Mouse (Mus musculus) heart, adult 2 months (tissue): ENCODE measurements at regions not wholly inside any gene's neighbourhood (a gene's known extent, or its start where the extent isn't known, plus 50 kb on each side); places are given as distances from the start of the nearest gene placed in this dataset.
A peak's percentile ranks its signal among the peaks of the same experiment; 100 is the strongest.

Source experiments
- DNase-seq, 2 experiments: peaks; one replicate each; pipeline ENCODE4 v3.0.0; 2021
- H3K27ac ChIP-seq: fragments of 200-600 bp; 2 replicates; pipeline ENCODE4 v1.8.1; 2022
- H3K27me3 ChIP-seq: fragments of 200-500 bp; 2 replicates; pipeline ENCODE4 v1.6.1; 2012; ENCODE audit warnings: mild to moderate bottlenecking, low read length, inconsistent platforms, mixed read lengths; ENCODE audit not compliant: control insufficient read depth, insufficient read depth
- H3K36me3 ChIP-seq: fragments of 200-500 bp; 2 replicates; pipeline ENCODE4 v1.6.1; 2012; ENCODE audit warnings: low read length, inconsistent platforms; ENCODE audit not compliant: control insufficient read depth, insufficient read depth
- H3K4me1 ChIP-seq: fragments of 200-500 bp; 2 replicates; pipeline ENCODE4 v1.6.1; 2011; ENCODE audit warnings: low read length; ENCODE audit not compliant: control insufficient read depth, insufficient read depth
- H3K4me3 ChIP-seq: fragments of 200-600 bp; 2 replicates; pipeline ENCODE4 v1.8.1; 2022
- H3K79me2 ChIP-seq: fragments of 200-500 bp; replicated peaks from 2 replicates; pipeline ENCODE4 v1.6.1; 2012; ENCODE audit warnings: mild to moderate bottlenecking, inconsistent platforms, low read length, moderate library complexity, mixed read lengths; ENCODE audit not compliant: control insufficient read depth, insufficient read depth
- H3K9ac ChIP-seq: fragments of 200-500 bp; 2 replicates; pipeline ENCODE4 v1.6.1; 2012; ENCODE audit warnings: low read depth, mild to moderate bottlenecking, control low read depth, inconsistent platforms, low read length, mixed read lengths
- CTCF ChIP-seq: fragments of 200-600 bp; IDR thresholded peaks from 2 replicates; pipeline ENCODE4 v1.8.1; 2022; ENCODE audit warnings: antibody characterized with exemption, mild to moderate bottlenecking, moderate library complexity
- EP300 ChIP-seq: fragments of 200-500 bp; IDR thresholded peaks from 2 replicates; pipeline ENCODE4 v1.6.1; 2011; ENCODE audit warnings: low read depth, low read length, control low read depth; ENCODE audit not compliant: insufficient read depth
- POLR2A ChIP-seq: fragments of 200-500 bp; IDR thresholded peaks from 2 replicates; pipeline ENCODE4 v1.6.1; 2011; ENCODE audit warnings: mild to moderate bottlenecking, low read depth, low read length, control low read depth; ENCODE audit not compliant: insufficient read depth
- WGBS: fragments of 180-500 bp; shearing (Covaris S2); methylation state at CpG from one replicate; pipeline ENCODE4 v1.1.7; 2018; 5-methylcytosine and 5-hydroxymethylcytosine counted together
- intact Hi-C: fragments of 180-260 bp; cut with DNase I; formaldehyde crosslinking; loops from one replicate; pipeline ENCODE4 v1.15.1; 2025

GRCm38 (mm10) chr13:110529624-110530023 is 134.8 kb downstream of the Plk2 start:
- DNase-seq: no peak
- H3K4me1 ChIP-seq: peaks cover 2% of the 10 kb centered on the region
- no peaks in the 10 kb centered on the region for H3K27me3 ChIP-seq
- H3K4me3 ChIP-seq: no peak overlapping the region
- intact Hi-C loops: loop anchor here (10.0 kb wide), 1 partner anchor 435 kb away; no protein-coding TSS in a partner anchor
- H3K27ac ChIP-seq: no peak overlapping the region
- no peak for TF ChIP-seq POLR2A
- TF ChIP-seq CTCF: no peak
- no peak for TF ChIP-seq EP300
- H3K79me2 ChIP-seq: no peaks in the 10 kb centered on the region
- H3K36me3 ChIP-seq: peaks cover 2% of the 10 kb centered on the region; the same call in 1 of the 2 replicates
- 96% methylated on average over 4 of the region's 4 CpGs for WGBS
- H3K9ac ChIP-seq: no peak overlapping the region

DNA sequence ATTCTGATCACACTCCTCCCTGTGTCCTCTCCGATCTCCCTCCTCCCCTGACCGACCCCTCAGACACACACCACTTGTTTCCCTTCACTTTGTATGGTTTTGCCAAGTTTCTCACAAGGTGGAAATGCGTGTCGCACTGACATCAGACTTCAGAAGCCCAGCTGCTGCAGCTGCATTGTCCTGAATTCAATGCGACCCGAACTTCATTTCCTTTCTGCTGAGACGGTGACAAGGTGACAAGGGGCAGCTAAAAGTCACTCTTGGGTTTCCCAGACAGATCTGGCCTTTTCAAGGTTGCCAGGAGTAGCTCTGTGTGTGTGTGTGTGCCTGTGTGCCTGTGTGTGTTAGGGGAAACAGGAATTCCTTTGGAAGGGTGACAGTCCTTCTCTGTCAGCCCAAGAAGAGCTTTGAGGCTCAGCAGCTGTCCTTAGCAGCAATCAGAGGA is 139.5 kb downstream of the Plk2 start:
- peaks cover 8% of the 10 kb centered on the region for H3K4me1 ChIP-seq
- peak; percentile 30 to 59 for DNase-seq
- peaks cover 13% of the 10 kb centered on the region for H3K36me3 ChIP-seq
- H3K4me3 ChIP-seq: no peak overlapping the region
- TF ChIP-seq POLR2A (0 out of 2 replicates have a peak, but pooled peaks have one; percentile 11), EP300 (peak; percentile 73; the same call in 1 of the 2 replicates), CTCF (no peak)
- intact Hi-C loops: loop anchor here (10.0 kb wide), 1 partner anchor 430 kb away; no protein-coding TSS in a partner anchor
- no peak overlapping the region for H3K9ac ChIP-seq
- peak overlapping the region; percentile 66 for H3K27ac ChIP-seq
- no peaks in the 10 kb centered on the region for H3K27me3 ChIP-seq
- H3K79me2 ChIP-seq: no peaks in the 10 kb centered on the region
- WGBS: 29% methylated on average over 7 of the region's 7 CpGs

GRCm38 (mm10) chr13:110535785-110536184 is 140.9 kb downstream of the Plk2 start:
- Histone ChIP-seq H3K4me1 (peaks cover 8% of the 10 kb centered on the region), H3K4me3 (no peak overlapping the region), H3K9ac (no peak overlapping the region), H3K27me3 (no peaks in the 10 kb centered on the region), H3K79me2 (no peaks in the 10 kb centered on the region), H3K27ac (no peak overlapping the region), H3K36me3 (peaks cover 13% of the 10 kb centered on the region)
- intact Hi-C loops: loop anchor here (5.0 to 10.0 kb wide), 3 partner anchors 138 to 429 kb away; partner anchors contain the start of gene Plk2
- 92% methylated on average over 2 of the region's 2 CpGs for WGBS
- DNase-seq: no peak
- no peak for TF ChIP-seq EP300
- TF ChIP-seq POLR2A: no peak
- TF ChIP-seq CTCF: no peak

GRCm38 (mm10) chr13:110537960-110538463 is 143.2 kb downstream of the Plk2 start:
- peak; percentile 54; the same call in 1 of the 2 replicates for TF ChIP-seq POLR2A
- peak; percentile 89 for TF ChIP-seq EP300
- no peak for TF ChIP-seq CTCF

DNA sequence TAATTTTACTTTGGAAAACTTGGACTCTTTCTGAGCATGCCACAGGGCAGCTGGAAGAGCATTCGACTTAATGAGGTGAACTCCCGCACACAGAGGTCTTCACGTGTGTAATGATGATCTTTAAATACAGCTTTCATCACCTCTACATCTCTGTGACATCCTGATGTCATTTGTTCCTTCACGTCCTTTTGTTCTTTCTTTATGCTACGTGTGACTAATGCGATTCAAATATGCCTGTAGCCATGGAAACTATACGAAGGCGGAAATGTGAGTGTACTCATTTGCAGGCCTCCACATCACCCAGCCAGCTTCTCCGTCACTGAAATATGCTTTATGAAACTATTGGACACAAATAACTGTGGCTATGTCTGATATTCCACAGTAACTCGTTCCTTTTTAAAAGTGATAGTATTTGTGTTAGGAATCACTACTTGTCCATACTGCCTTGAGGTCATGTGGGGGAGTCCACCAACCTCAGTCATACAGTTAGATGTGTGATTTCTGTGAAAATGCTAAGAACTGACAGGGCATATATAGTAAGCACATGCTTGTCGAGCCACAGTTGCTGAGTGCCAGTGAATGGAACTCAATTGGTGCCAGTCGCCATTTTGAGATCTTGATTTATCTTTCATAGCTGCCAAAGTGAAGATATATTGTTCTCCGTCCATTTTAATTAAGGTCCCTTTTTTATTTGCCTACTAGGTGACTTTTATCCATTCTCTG is 145.9 kb downstream of the Plk2 start:
- H3K9ac ChIP-seq: no peak overlapping the region
- intact Hi-C loops: loop anchor here (1.0 kb wide), 1 partner anchor 12 kb away; no protein-coding TSS in a partner anchor
- H3K36me3 ChIP-seq: peaks cover 16% of the 10 kb centered on the region
- no peak for TF ChIP-seq EP300
- TF ChIP-seq CTCF: no peak
- no peak for TF ChIP-seq POLR2A
- H3K27me3 ChIP-seq: no peaks in the 10 kb centered on the region
- H3K4me3 ChIP-seq: no peak overlapping the region
- no peaks in the 10 kb centered on the region for H3K79me2 ChIP-seq
- peaks cover 8% of the 10 kb centered on the region for H3K4me1 ChIP-seq
- no peak for DNase-seq
- H3K27ac ChIP-seq: no peak overlapping the region
- WGBS: 83% methylated on average over 13 of the region's 13 CpGs

More at GRCm38 (mm10) chr13:110537960-110538463, 143.2 kb downstream of the Plk2 start:
- H3K79me2 ChIP-seq: no peaks in the 10 kb centered on the region
- WGBS: 5% methylated on average over 7 of the region's 7 CpGs
- no peak overlapping the region for H3K9ac ChIP-seq
- peak overlapping the region; percentile 66 for H3K27ac ChIP-seq
- peaks cover 8% of the 10 kb centered on the region for H3K4me1 ChIP-seq
- intact Hi-C loops: loop anchor here (2.0 to 10.0 kb wide), 5 partner anchors 17 to 427 kb away; partner anchors contain the start of gene Plk2
- H3K27me3 ChIP-seq: no peaks in the 10 kb centered on the region
- DNase-seq: peak; percentile 51 to 72
- peaks cover 13% of the 10 kb centered on the region for H3K36me3 ChIP-seq
- no peak overlapping the region for H3K4me3 ChIP-seq
